Mouse (Mus musculus) cerebellum, adult (tissue): ENCODE measurements around the gene Mmachc.
"Not testable (repeated sequence)": the region's sequence is repeated elsewhere in the genome, so short reads cannot be mapped to it uniquely, and the experiment has no call there.

Source experiments
- ATAC-seq: cut with Nextera tagmentation; 2 replicates; pipeline ENCODE4 v1.9.2; 2017; ENCODE audit warnings: mild to moderate bottlenecking, moderate library complexity, mixed read lengths; ENCODE audit not compliant: insufficient number of reproducible peaks, low FRiP score, low TSS enrichment

Mmachc gene

GRCm38 (mm10) chr4:116693785-116694184 lies 14.4 kb downstream of the Mmachc start:
- ATAC-seq = no peak

DNA sequence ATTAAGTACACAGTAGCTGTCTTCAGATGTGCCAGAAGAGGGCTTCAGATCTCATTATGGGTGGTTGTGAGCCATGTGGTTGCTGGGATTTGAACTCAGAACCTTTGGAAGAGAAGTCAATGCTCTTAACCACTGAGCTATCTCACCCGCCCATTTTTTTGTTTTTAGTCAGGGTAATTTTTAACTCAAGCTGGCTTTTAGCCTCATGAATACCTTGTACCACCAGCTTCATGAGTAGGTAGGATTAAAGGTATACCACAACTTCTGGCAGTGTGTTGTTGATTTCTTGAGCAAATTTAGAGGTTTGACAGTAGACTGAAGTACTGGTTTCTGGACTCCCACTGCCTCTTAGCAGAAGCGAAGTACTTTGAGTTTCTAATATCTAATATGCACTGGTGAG lies 16.1 kb downstream of the Mmachc start:
- ATAC-seq = no peak

- ATAC-seq = no peak
Measured at GRCm38 (mm10) chr4:116689309-116689876, 18.8 kb downstream of the Mmachc start.

DNA sequence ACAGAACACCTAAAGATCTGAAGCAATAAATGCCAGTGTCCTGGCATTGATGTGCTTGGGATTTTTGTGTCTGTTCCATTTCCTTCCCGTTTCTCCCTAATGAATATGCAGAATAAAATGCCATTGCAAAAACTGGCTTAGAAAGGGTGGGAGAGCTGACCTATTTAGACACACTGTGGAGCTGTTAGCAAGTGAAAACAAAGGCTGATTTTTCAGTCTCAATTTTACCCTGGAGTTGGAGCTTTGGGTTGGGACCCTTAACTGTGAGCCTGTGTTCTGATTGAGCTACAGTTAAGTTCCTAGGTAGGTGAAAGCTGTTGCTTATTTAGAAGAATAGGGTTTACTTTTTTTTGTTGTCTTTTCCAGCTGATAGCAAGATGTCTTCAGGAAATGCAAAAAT lies 21.2 kb downstream of the Mmachc start:
- ATAC-seq = no peak

DNA sequence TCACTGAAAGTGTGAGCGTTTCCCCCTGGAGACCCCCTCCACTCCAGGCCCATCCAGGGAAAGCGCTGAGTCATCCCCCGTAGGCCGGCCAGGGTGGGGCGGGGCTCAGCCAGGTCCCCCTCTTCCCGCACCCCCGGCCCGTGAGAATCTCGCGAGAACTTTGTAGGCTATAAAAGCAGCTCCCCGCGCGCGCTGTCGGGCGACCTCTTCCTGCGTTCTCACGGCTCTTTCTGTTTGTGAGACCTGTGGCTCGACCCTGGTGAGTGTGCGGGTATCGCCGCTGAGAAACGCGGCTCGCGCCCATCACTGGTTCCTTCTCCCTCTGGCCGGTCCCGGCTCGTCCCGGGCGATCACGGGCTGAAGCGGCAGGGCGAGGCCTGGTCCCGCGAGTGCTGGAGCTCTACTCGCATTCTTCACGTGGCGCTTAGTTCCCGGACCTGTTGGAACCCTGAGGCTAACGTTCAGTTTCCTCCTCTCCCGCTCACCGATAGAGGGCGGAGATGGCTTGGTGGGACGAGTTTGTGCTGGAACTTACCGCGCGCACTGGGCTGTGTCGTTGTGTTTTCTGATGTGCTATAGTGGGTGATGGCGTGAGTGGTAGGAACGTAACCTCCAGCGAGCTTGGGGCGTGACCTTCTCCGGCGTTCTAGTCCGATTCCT lies 22.7 kb downstream of the Mmachc start, which contains the start of gene Prdx1:
TSS of gene Prdx1 (plus strand) at position 143 of the 660 bp plus-strand sequence.
- ATAC-seq = peak; percentile 86

DNA sequence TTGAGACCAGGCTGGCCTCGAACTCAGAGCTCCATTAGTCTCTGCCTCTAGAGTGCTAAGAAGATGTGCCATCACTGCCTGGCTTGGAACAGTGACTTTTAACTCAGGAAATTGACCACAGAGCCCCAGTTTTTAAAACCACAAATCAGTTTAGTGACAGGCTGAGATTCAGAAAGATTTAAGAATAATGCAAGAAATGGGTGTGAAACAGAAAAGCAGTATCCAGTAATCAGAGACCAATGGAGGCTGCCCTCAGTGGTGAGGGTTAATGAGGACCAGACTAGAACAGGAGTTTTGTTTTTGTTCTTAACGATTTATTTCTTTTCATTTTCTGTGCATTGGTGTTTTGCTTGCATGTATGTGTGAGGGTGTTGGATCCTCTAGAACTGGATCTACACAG lies 23.5 kb downstream of the Mmachc start:
- ATAC-seq = no peak

- no peak for ATAC-seq
Measured at GRCm38 (mm10) chr4:116683957-116684356, 24.2 kb downstream of the Mmachc start.

DNA sequence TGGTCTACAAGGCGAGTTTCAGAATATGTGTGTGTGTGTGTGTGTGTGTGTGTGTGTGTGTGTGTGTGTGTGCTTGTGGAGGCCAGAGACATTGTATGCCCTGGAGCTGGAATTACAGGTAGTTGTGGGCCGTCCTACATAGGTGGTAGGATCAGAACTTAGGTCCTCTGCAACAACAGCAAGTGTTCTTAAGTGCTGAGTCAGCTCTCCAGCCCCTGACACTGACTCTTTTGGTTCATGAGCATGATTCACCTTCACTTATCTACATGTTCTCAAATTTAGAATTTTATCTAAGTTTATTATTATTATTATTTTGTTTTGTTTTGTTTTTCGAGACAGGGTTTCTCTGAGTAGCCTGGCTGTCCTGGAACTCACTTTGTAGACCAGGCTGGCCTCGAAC lies 27.7 kb downstream of the Mmachc start:
- ATAC-seq = not testable (repeated sequence)

DNA sequence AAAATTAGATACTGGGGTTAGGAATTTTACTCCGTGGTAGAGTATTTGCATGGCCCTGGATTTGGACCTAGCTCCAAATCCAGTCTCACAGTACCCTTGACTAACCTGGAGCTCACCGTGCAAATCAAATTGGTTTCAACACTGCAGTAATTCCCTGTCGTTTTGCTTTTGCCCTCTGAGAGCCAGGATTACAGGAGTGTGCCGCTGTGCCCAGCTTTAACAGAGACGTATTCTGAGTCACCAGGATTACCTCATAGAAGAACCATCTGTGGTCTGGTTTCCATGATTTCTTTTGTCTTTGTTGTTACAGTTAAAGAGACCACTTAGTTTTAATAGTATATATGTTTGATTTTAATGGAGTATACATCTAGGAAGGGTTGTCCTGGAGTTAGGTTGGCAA lies 29.1 kb downstream of the Mmachc start:
- no peak for ATAC-seq

- ATAC-seq = no peak
Measured at GRCm38 (mm10) chr4:116677808-116678207, 30.4 kb downstream of the Mmachc start.

GRCm38 (mm10) chr4:116676027-116676426 lies 32.2 kb downstream of the Mmachc start:
- ATAC-seq = no peak

DNA sequence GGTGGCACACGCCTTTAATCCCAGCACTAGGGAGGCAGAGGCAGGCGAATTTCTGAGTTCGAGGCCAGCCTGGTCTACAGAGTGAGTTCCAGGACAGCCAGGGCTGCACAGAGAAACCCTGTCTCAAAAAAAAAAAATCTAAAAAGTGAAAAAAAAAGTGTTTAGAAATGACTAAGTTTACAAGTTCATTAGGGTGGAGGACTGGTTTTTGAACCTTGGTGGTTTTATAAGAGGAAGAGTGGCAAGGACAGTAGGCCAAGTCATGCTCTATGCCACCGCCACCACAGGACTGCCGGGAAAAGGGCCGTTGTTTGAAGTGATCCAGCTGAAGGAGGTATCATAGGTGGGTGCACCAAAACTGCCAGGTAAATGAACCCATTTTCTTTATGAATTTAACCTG lies 33.4 kb downstream of the Mmachc start:
- not testable (repeated sequence) for ATAC-seq

DNA sequence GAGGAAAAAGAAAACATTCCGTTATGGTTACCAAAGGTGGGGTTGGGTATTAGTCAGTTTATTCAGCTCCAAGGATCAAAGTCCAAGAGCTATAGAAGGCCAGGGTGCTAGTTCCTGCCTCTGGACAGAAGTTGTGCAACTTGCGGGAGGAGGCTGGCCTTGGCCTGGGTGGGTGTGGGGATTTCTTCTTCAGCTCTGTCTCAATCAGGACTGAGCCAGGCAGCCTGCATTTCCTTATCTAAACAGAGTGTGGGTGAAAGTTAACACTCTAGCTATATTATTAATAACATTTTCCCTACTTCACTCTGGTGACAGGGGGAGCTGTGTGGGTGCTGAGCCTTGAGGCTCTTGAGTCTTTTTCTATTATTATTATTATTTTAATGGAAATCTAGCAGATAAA lies 35.4 kb downstream of the Mmachc start:
- no peak for ATAC-seq

DNA sequence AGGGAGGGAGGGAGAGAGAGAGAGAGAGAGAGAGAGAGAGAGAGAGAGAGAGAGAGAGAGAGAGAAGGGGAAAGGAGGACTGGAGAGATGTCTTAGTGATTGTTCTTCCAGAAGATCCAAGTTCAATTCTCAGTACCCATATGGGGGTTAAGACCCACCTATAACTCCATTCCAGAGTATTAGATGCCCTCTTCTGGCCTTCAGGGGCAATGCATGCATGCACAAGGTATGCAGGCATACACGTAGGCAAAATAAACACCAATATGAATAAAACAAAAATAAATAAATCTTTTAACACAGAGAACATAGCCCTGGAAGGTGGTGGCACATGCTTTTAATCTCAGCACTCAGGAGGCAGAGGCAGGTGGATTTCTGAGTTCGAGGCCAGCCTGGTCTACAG lies 38.9 kb downstream of the Mmachc start:
- no peak for ATAC-seq

DNA sequence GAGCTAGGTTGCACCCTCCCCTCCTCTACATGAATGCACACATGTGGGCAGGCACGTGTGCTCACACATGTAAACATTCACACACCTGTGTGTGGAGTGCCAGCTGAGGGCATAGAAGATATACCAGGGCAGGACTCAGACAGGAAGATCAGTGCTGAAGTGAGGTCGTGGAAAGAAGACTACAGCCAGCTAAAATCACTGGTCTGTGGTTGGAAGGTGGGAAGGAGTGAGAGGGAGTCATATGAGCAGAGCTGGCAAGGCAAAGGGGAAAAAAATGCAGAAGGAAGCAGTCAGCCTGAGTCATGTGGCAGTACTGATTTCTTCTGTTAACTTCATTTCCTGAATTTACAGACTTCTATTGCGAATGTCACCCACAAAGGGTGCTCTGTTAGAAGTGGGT lies 40.1 kb downstream of the Mmachc start:
- ATAC-seq = no peak

GRCm38 (mm10) chr4:116666625-116667024 lies 41.6 kb downstream of the Mmachc start:
- no peak for ATAC-seq

DNA sequence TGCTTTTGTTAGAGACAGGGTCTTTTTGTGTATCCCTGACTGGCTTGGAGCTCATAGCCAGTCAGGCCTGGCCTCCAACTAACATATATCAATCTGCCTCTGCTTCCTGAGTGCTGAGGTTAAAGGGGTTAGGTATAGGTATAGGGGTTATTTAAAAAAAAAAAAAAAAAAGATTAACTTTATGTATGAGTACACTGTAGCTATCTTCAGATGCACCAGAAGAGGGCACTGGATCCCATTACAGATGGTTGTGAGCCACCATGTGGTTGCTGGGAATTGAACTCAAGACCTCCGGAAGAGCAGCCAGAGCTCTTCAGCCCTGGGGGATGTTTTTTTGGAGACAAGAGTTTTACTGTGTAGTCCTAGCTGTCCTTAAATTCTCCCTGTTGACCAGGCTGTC lies 46.2 kb downstream of the Mmachc start:
- ATAC-seq = no peak

- no peak for ATAC-seq
Measured at GRCm38 (mm10) chr4:116660829-116661228, 47.4 kb downstream of the Mmachc start.

- ATAC-seq = not testable (repeated sequence)
Measured at GRCm38 (mm10) chr4:116659916-116660315, 48.3 kb downstream of the Mmachc start.

DNA sequence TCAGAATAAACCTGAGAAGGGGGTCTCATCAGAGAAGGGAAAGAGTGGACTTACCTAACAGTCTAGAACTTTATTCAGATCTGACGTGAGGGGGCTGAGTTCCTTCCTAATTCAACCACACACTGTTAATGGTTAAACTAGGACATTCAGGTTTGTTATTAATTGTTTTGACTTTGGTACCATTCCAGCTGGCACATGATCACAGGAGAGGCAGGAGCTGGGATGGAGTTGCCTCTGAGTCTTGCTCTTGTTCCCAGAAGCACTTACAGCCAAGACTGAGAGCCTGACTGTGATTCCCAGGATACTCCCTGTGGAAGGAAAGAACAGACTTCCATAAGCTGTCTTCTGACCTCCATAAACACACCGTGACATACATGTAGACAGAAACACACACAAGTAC lies 48.7 kb downstream of the Mmachc start:
- no peak for ATAC-seq

- no peak for ATAC-seq
Measured at GRCm38 (mm10) chr4:116657971-116658370, 50.2 kb downstream of the Mmachc start.

- no peak for ATAC-seq
Measured at GRCm38 (mm10) chr4:116655658-116656057, 52.5 kb downstream of the Mmachc start.
